Mouse (Mus musculus) heart, embryonic 16.5 days (tissue): ENCODE results near the gene Fcgr2b. TPM values are rescaled to one million over a fixed set of nuclear protein-coding genes. Genes with fewer than 3 reads are reported as not detected.
A peak's percentile ranks its signal among the peaks of the same experiment; 100 is the strongest.

Experiments used
- ATAC-seq: fragments of 200-750 bp; cut with Nextera tagmentation; replicated peaks from 2 replicates; pipeline ENCODE4 v1.8.0; 2017; ENCODE audit warnings: moderate number of reproducible peaks; ENCODE audit not compliant: insufficient read depth, low FRiP score; ENCODE audit errors: extremely low read depth
- H3K27ac ChIP-seq: fragments of 300-500 bp; sonication (generic); 2 replicates; pipeline ENCODE4 v1.5.1; 2014; ENCODE audit warnings: mild to moderate bottlenecking, low read length, control low read depth, moderate library complexity
- H3K27me3 ChIP-seq: fragments of 300-500 bp; sonication (generic); 2 replicates; pipeline ENCODE4 v1.6.1; 2014; ENCODE audit warnings: low read length, mixed read lengths; ENCODE audit not compliant: control insufficient read depth, insufficient read depth
- H3K36me3 ChIP-seq: fragments of 300-500 bp; sonication (generic); 2 replicates; pipeline ENCODE4 v1.6.1; 2014; ENCODE audit not compliant: control insufficient read depth, insufficient read depth
- H3K4me1 ChIP-seq: fragments of 300-500 bp; sonication (generic); 2 replicates; pipeline ENCODE4 v1.6.1; 2014; ENCODE audit warnings: low read length, mixed read lengths; ENCODE audit not compliant: control insufficient read depth, insufficient read depth
- H3K4me2 ChIP-seq: fragments of 300-500 bp; sonication (generic); 2 replicates; pipeline ENCODE4 v1.6.1; 2014; ENCODE audit warnings: low read depth, mild to moderate bottlenecking, control low read depth, low read length
- H3K4me3 ChIP-seq: fragments of 300-500 bp; sonication (generic); 2 replicates; pipeline ENCODE4 v1.5.1; 2014; ENCODE audit warnings: mild to moderate bottlenecking, control low read depth, low read length
- H3K9ac ChIP-seq: fragments of 300-500 bp; sonication (generic); 2 replicates; pipeline ENCODE4 v1.6.1; 2014; ENCODE audit warnings: low read length, control low read depth
- H3K9me3 ChIP-seq: fragments of 300-500 bp; sonication (generic); replicated peaks from 2 replicates; pipeline ENCODE4 v1.6.1; 2016; ENCODE audit warnings: low read length; ENCODE audit not compliant: control insufficient read depth
- WGBS: fragments of 180-500 bp; shearing (Covaris S2); extraction: QIAGEN DNeasy Blood & Tissue Kit; methylation state at CpG from one replicate; pipeline ENCODE4 v1.1.7; 2014; 5-methylcytosine and 5-hydroxymethylcytosine counted together
- polyA plus RNA-seq: library from polyadenylated mRNA; unstranded; fragments of >200 nt; fragmentation: Nextera tagmentation; extraction: Ambion mirVana; gene quantifications from 2 replicates; pipeline ENCODE4 v1.2.1, GENCODE M21; 2015

Fcgr2b gene
- polyA plus RNA-seq, 1 experiment from 2014 or later, result 3.0 TPM

- ATAC-seq, result no peak
- Histone ChIP-seq H3K4me2 (no peak within 1 kb of the TSS), H3K9me3 (no peaks in the 10 kb centered on the region), H3K27me3 (no peaks in the 10 kb centered on the region), H3K27ac (no peak within 1 kb of the TSS), H3K4me3 (no peak within 1 kb of the TSS), H3K36me3 (no peaks in the 10 kb centered on the region), H3K9ac (no peak within 1 kb of the TSS), H3K4me1 (no peaks in the 10 kb centered on the region)
- 83% methylated on average over 3 of the region's 3 CpGs for WGBS
These were observed 49.0 kb downstream of the Fcgr2b start, which contains the start of gene Fcrla for GRCm38 (mm10) chr1:170927378-170927777. Fcrla (minus strand) TSS chr1:170927583.

GRCm38 (mm10) chr1:170926941-170927340 lies 49.4 kb downstream of the Fcgr2b start:
- 53% methylated on average over 6 of the region's 6 CpGs for WGBS

GRCm38 (mm10) chr1:170924485-170924884 lies 51.9 kb downstream of the Fcgr2b start:
- peak overlapping the region; percentile 24 for H3K4me2 ChIP-seq
- H3K9me3 ChIP-seq, result no peaks in the 10 kb centered on the region
- H3K4me3 ChIP-seq, result no peak overlapping the region
- no peak overlapping the region for H3K9ac ChIP-seq
- H3K27ac ChIP-seq, result no peak overlapping the region
- no peak for ATAC-seq
- H3K27me3 ChIP-seq, result no peaks in the 10 kb centered on the region
- H3K36me3 ChIP-seq, result no peaks in the 10 kb centered on the region
- 49% methylated on average over 6 of the region's 6 CpGs for WGBS
- H3K4me1 ChIP-seq, result no peaks in the 10 kb centered on the region

More at GRCm38 (mm10) chr1:170926941-170927340, 49.4 kb downstream of the Fcgr2b start:
- no peak overlapping the region for H3K4me3 ChIP-seq
- no peaks in the 10 kb centered on the region for H3K4me1 ChIP-seq
- no peak overlapping the region for H3K9ac ChIP-seq
- ATAC-seq, result no peak
- H3K4me2 ChIP-seq, result no peak overlapping the region
- no peaks in the 10 kb centered on the region for H3K9me3 ChIP-seq
- H3K27ac ChIP-seq, result no peak overlapping the region
- no peaks in the 10 kb centered on the region for H3K27me3 ChIP-seq
- H3K36me3 ChIP-seq, result no peaks in the 10 kb centered on the region

- WGBS, result 91% methylated on average over 8 of the region's 8 CpGs
- ATAC-seq, result no peak
- peaks cover 13% of the 10 kb centered on the region for H3K4me1 ChIP-seq
- no peak overlapping the region for H3K4me2 ChIP-seq
- H3K9ac ChIP-seq, result no peak overlapping the region
- H3K27ac ChIP-seq, result no peak overlapping the region
- H3K27me3 ChIP-seq, result no peaks in the 10 kb centered on the region
- H3K9me3 ChIP-seq, result no peaks in the 10 kb centered on the region; the same call in 1 of the 2 replicates
- no peak overlapping the region for H3K4me3 ChIP-seq
- no peaks in the 10 kb centered on the region for H3K36me3 ChIP-seq
These were observed 57.0 kb downstream of the Fcgr2b start for GRCm38 (mm10) chr1:170919308-170919707.

- peak; percentile 88 for ATAC-seq
- Histone ChIP-seq H3K4me2 (no peak overlapping the region; the same call in 1 of the 2 replicates), H3K4me3 (no peak overlapping the region), H3K9me3 (no peaks in the 10 kb centered on the region; the same call in 1 of the 2 replicates), H3K9ac (no peak overlapping the region), H3K36me3 (no peaks in the 10 kb centered on the region), H3K4me1 (peaks cover 13% of the 10 kb centered on the region), H3K27ac (peak overlapping the region; percentile 70), H3K27me3 (no peaks in the 10 kb centered on the region)
- 20% methylated on average over 5 of the region's 5 CpGs for WGBS
These were observed 60.7 kb downstream of the Fcgr2b start for GRCm38 (mm10) chr1:170915657-170916056.

- peaks cover 18% of the 10 kb centered on the region for H3K4me1 ChIP-seq
- H3K9ac ChIP-seq, result no peak within 1 kb of the TSS
- H3K9me3 ChIP-seq, result no peaks in the 10 kb centered on the region; the same call in 1 of the 2 replicates
- WGBS, result 70% methylated on average over 5 of the region's 5 CpGs
- H3K27ac ChIP-seq, result no peak within 1 kb of the TSS
- H3K4me3 ChIP-seq, result no peak within 1 kb of the TSS
- H3K4me2 ChIP-seq, result no peak within 1 kb of the TSS
- no peaks in the 10 kb centered on the region for H3K36me3 ChIP-seq
- H3K27me3 ChIP-seq, result peaks cover 17% of the 10 kb centered on the region
- ATAC-seq, result no peak
These were observed 63.3 kb downstream of the Fcgr2b start, which contains the start of gene Fcrlb for GRCm38 (mm10) chr1:170912891-170913615. Fcrlb (minus strand) TSS chr1:170912941.

- Histone ChIP-seq H3K4me3 (no peak overlapping the region), H3K27me3 (peaks cover 26% of the 10 kb centered on the region), H3K36me3 (no peaks in the 10 kb centered on the region), H3K4me2 (no peak overlapping the region), H3K9me3 (no peaks in the 10 kb centered on the region; the same call in 1 of the 2 replicates), H3K4me1 (peaks cover 22% of the 10 kb centered on the region), H3K27ac (no peak overlapping the region), H3K9ac (no peak overlapping the region)
- no peak for ATAC-seq
- 84% methylated on average over 11 of the region's 11 CpGs for WGBS
These were observed 64.3 kb downstream of the Fcgr2b start for GRCm38 (mm10) chr1:170911907-170912660.
